Mouse (Mus musculus): ENCODE data around the gene Cenpf. TPM values are rescaled to one million over a fixed set of nuclear protein-coding genes. Genes with fewer than 3 reads are reported as not detected.

The Cenpf gene
- polyA plus RNA-seq, 1 experiment from 2014 or later = 89.3 TPM

DNA sequence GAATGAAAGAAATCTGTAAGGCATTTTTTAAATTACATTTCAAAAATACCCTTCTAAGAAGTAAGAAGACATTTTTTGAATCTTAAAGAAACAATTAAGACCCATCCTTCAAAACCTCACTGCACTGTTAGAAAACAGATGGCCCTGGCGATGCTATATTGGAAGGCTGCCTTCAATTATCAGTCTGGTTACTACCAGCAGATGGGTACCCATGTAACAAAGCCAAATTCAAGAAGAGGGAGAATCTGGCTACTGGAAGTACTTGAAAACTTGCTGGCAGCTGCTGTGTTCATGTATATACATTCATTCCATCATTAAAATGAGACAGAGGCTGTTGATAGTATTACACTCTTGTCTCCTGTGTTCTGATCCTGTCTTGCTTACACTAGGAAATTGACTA is 24.4 kb downstream of the Cenpf start:
- WGBS = 75% methylated on average over 1 of the region's 1 CpGs
- Histone ChIP-seq H3K36me3 (ENCODE audit: control insufficient read depth, insufficient read depth, low read length) (peaks cover 38% of the 10 kb centered on the region), H3K9me3 (ENCODE audit: control insufficient read depth, low read depth, low read length) (no peaks in the 10 kb centered on the region), H3K4me1 (ENCODE audit: control insufficient read depth, insufficient read depth, low read length) (no peaks in the 10 kb centered on the region), H3K27ac (ENCODE audit: low read length) (no peak overlapping the region), H3K27me3 (ENCODE audit: control insufficient read depth, insufficient read depth, low read length) (no peaks in the 10 kb centered on the region), H3K4me2 (replicated peaks; ENCODE audit: low read depth, low read length) (no peak overlapping the region), H3K4me3 (ENCODE audit: low read depth, low read length) (no peak overlapping the region), H3K9ac (replicated peaks; ENCODE audit: low read depth, low read length) (no peak overlapping the region)
- no peak for ATAC-seq (ENCODE audit: insufficient number of reproducible peaks, insufficient read depth, low FRiP score, low read depth)

DNA sequence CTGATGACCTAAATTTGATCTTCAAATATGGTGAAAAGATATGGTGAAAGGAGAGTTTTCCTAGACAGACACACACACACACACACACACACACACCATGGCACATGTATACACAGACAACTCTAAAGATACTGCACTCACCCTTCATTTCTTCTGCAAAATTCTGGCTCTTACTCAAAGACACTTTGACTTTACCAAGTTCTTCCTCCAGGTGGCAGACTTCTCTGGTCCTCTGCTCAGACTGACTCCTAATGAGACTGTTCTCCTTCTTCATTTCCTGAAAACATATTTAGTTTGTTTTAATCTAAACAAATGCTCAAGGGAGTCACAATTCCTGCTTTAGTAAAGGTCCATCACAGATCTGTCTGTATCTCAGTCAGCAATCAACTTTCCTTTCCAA is 26.0 kb downstream of the Cenpf start:
- Histone ChIP-seq H3K9ac (replicated peaks; ENCODE audit: low read depth, low read length) (no peak overlapping the region), H3K27me3 (ENCODE audit: control insufficient read depth, insufficient read depth, low read length) (no peaks in the 10 kb centered on the region), H3K9me3 (ENCODE audit: control insufficient read depth, low read depth, low read length) (no peaks in the 10 kb centered on the region), H3K27ac (ENCODE audit: low read length) (no peak overlapping the region), H3K4me2 (replicated peaks; ENCODE audit: low read depth, low read length) (no peak overlapping the region), H3K36me3 (ENCODE audit: control insufficient read depth, insufficient read depth, low read length) (peaks cover 45% of the 10 kb centered on the region), H3K4me3 (ENCODE audit: low read depth, low read length) (no peak overlapping the region), H3K4me1 (ENCODE audit: control insufficient read depth, insufficient read depth, low read length) (no peaks in the 10 kb centered on the region)
- ATAC-seq (ENCODE audit: insufficient number of reproducible peaks, insufficient read depth, low FRiP score, low read depth) = no peak

DNA sequence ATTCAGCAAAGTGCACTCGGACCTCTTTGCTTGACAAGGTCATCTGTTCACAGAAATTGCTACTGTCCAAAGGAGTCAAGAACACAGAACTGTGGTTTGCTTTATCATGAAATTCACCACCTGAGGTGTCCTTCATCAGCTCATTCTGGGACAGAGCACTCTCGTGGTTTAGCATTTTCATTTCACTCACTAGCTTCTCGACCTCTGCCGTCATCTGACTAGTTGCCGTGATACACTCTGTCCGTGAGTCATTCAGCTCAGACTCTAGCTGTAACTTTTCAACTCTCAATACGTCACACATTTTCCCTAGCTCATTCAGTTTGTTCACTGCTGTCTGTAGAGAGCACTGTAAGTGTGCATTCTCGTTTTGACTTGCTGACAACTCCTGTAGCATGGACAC is 30.5 kb downstream of the Cenpf start:
- no peaks in the 10 kb centered on the region for H3K27me3 ChIP-seq (ENCODE audit: control insufficient read depth, insufficient read depth, low read length)
- H3K4me3 ChIP-seq (ENCODE audit: low read depth, low read length) = no peak overlapping the region
- no peak overlapping the region for H3K9ac ChIP-seq (replicated peaks; ENCODE audit: low read depth, low read length)
- H3K4me1 ChIP-seq (ENCODE audit: control insufficient read depth, insufficient read depth, low read length) = no peaks in the 10 kb centered on the region
- H3K9me3 ChIP-seq (ENCODE audit: control insufficient read depth, low read depth, low read length) = no peaks in the 10 kb centered on the region
- H3K27ac ChIP-seq (ENCODE audit: low read length) = no peak overlapping the region
- H3K36me3 ChIP-seq (ENCODE audit: control insufficient read depth, insufficient read depth, low read length) = peaks cover 33% of the 10 kb centered on the region
- 86% methylated on average over 8 of the region's 8 CpGs for WGBS
- no peak for ATAC-seq (ENCODE audit: insufficient number of reproducible peaks, insufficient read depth, low FRiP score, low read depth)
- H3K4me2 ChIP-seq (replicated peaks; ENCODE audit: low read depth, low read length) = no peak overlapping the region

DNA sequence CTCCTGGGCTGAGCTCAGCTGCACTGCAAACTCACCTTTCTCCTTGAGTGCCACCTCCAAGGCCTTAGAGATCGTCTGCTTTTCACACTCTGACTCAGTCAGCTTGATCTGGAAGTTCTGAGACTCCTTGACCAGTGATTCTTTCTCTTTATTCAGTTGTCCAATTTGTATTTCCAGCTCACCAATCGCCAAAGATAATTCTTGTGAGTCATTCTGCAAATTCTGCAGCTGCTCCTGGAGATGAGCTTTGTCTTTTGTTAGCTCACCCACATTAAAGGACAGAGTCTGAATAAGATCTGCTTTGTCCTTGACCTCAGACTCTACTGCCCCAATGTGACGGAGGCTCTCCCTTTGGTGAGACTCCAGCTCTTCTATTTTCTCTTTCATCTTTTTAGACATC is 34.1 kb downstream of the Cenpf start:
- 84% methylated on average over 3 of the region's 3 CpGs for WGBS
- ATAC-seq (ENCODE audit: insufficient number of reproducible peaks, insufficient read depth, low FRiP score, low read depth) = no peak
- peaks cover 33% of the 10 kb centered on the region for H3K36me3 ChIP-seq (ENCODE audit: control insufficient read depth, insufficient read depth, low read length)

DNA sequence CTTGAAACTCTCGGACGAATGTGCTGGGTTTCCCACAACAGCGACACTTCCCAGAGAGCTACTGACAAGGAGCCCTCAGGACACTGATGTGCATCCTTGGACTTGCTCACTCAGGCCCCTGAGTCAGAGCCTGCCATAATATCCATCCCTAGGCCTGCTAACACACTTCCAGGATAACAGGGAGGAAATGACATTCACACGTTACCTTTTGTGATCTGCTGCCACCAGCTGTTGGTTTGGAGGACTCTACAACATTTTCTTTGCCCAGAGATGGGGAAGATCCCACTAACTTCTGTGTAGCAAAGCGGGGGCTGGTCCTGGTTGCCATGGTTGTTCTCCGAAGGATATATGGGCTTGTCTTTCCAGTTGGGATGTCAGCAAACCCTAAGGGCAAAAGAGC is 41.3 kb downstream of the Cenpf start:
- peaks cover 54% of the 10 kb centered on the region for H3K36me3 ChIP-seq (ENCODE audit: control insufficient read depth, insufficient read depth, low read length)
- no peaks in the 10 kb centered on the region for H3K4me1 ChIP-seq (ENCODE audit: control insufficient read depth, insufficient read depth, low read length)
- H3K27me3 ChIP-seq (ENCODE audit: control insufficient read depth, insufficient read depth, low read length) = no peaks in the 10 kb centered on the region
- H3K4me3 ChIP-seq (ENCODE audit: low read depth, low read length) = no peak overlapping the region
- no peak overlapping the region for H3K4me2 ChIP-seq (replicated peaks; ENCODE audit: low read depth, low read length)
- no peak for ATAC-seq (ENCODE audit: insufficient number of reproducible peaks, insufficient read depth, low FRiP score, low read depth)
- 91% methylated on average over 6 of the region's 6 CpGs for WGBS
- no peaks in the 10 kb centered on the region for H3K9me3 ChIP-seq (ENCODE audit: control insufficient read depth, low read depth, low read length)
- H3K9ac ChIP-seq (replicated peaks; ENCODE audit: low read depth, low read length) = no peak overlapping the region
- H3K27ac ChIP-seq (ENCODE audit: low read length) = no peak overlapping the region

More for the DNA sequence above, 34.1 kb downstream of the Cenpf start:
- H3K27ac ChIP-seq (ENCODE audit: low read length) = no peak overlapping the region
- no peak overlapping the region for H3K9ac ChIP-seq (replicated peaks; ENCODE audit: low read depth, low read length)
- H3K4me1 ChIP-seq (ENCODE audit: control insufficient read depth, insufficient read depth, low read length) = no peaks in the 10 kb centered on the region
- H3K9me3 ChIP-seq (ENCODE audit: control insufficient read depth, low read depth, low read length) = no peaks in the 10 kb centered on the region
- H3K4me3 ChIP-seq (ENCODE audit: low read depth, low read length) = no peak overlapping the region
- H3K27me3 ChIP-seq (ENCODE audit: control insufficient read depth, insufficient read depth, low read length) = no peaks in the 10 kb centered on the region
- H3K4me2 ChIP-seq (replicated peaks; ENCODE audit: low read depth, low read length) = no peak overlapping the region

DNA sequence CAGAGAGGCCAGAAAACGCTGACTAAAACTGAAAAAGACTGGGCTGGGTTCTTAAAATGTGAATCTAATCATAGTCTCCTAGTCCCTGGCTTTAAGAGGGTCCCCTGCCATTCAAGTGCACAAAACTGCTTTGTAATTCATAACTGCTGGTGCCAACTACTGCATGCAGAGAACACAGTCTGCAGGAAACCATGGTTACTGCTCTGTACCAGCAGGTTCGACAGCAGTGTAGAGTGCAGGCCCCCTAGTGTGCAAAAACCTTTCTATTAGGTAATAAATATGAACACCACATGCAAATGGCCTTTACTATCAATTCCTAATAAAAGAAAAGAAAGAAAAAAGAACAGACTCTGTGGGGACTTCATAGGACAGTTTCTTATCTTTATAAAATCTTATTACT is 42.5 kb downstream of the Cenpf start:
- Histone ChIP-seq H3K4me2 (replicated peaks; ENCODE audit: low read depth, low read length) (no peak overlapping the region), H3K4me1 (ENCODE audit: control insufficient read depth, insufficient read depth, low read length) (no peaks in the 10 kb centered on the region), H3K36me3 (ENCODE audit: control insufficient read depth, insufficient read depth, low read length) (peaks cover 54% of the 10 kb centered on the region), H3K4me3 (ENCODE audit: low read depth, low read length) (no peak overlapping the region), H3K27ac (ENCODE audit: low read length) (no peak overlapping the region), H3K9ac (replicated peaks; ENCODE audit: low read depth, low read length) (no peak overlapping the region), H3K9me3 (ENCODE audit: control insufficient read depth, low read depth, low read length) (no peaks in the 10 kb centered on the region), H3K27me3 (ENCODE audit: control insufficient read depth, insufficient read depth, low read length) (no peaks in the 10 kb centered on the region)
- ATAC-seq (ENCODE audit: insufficient number of reproducible peaks, insufficient read depth, low FRiP score, low read depth) = no peak
- 78% methylated on average over 2 of the region's 2 CpGs for WGBS

DNA sequence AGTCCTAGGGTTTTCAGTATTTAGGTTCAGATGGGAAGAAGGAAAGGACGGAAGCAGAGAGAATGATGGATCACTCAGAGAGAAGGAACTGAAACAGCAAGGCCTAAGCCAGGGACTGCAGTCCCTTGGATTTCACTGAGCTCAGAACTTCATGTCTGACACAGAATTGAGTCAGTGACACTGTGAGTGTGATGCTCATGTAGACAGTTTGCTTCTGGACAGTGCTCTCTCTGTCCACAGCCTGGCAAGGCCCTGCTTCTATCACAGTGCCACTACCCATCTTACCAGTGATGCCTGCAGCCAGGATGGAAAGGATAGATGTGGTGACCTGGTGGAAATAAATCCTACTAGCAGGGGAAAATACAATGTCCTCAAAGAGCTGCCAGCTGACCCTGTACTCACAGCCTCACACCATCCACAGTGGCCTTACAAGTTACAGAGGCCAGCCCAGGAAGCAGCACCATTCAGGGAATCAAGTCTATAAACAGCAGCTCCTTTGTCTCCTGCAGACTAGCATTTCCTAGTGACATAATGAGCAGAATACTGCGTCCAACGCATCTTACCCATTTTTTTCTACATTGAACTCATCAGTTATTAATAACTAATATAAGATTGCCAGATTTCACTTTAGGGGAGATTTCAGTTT is 43.1 kb downstream of the Cenpf start:
- ATAC-seq (ENCODE audit: insufficient number of reproducible peaks, insufficient read depth, low FRiP score, low read depth) = no peak
- Histone ChIP-seq H3K36me3 (ENCODE audit: control insufficient read depth, insufficient read depth, low read length) (peaks cover 53% of the 10 kb centered on the region), H3K27ac (ENCODE audit: low read length) (no peak overlapping the region), H3K9ac (replicated peaks; ENCODE audit: low read depth, low read length) (no peak overlapping the region), H3K9me3 (ENCODE audit: control insufficient read depth, low read depth, low read length) (no peaks in the 10 kb centered on the region), H3K4me2 (replicated peaks; ENCODE audit: low read depth, low read length) (no peak overlapping the region), H3K4me1 (ENCODE audit: control insufficient read depth, insufficient read depth, low read length) (no peaks in the 10 kb centered on the region), H3K4me3 (ENCODE audit: low read depth, low read length) (no peak overlapping the region), H3K27me3 (ENCODE audit: control insufficient read depth, insufficient read depth, low read length) (no peaks in the 10 kb centered on the region)
- WGBS = 86% methylated on average over 3 of the region's 3 CpGs

DNA sequence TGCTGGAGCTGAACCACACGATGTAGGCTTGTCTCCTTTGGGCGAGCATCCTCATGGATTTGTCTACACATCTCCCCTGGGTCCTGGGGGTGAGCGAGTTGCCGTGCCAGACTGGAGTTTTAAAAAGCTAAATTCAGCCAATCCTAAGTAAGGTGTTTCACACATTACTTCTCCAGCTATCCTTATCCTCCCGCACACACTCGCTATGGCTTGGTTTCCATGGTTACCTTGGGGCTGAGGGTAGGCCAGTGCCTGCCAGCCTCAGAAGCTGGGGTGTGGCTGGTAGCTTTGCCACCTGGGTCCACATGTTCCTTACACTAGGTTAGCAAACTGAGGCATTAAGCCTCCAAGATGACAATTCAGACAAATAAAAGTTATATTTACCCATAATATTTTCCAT is 48.3 kb downstream of the Cenpf start:
- Histone ChIP-seq H3K4me2 (replicated peaks; ENCODE audit: low read depth, low read length) (no peak overlapping the region), H3K36me3 (ENCODE audit: control insufficient read depth, insufficient read depth, low read length) (peaks cover 27% of the 10 kb centered on the region), H3K4me3 (ENCODE audit: low read depth, low read length) (no peak overlapping the region), H3K9ac (replicated peaks; ENCODE audit: low read depth, low read length) (no peak overlapping the region), H3K27me3 (ENCODE audit: control insufficient read depth, insufficient read depth, low read length) (no peaks in the 10 kb centered on the region), H3K9me3 (ENCODE audit: control insufficient read depth, low read depth, low read length) (no peaks in the 10 kb centered on the region), H3K27ac (ENCODE audit: low read length) (no peak overlapping the region), H3K4me1 (ENCODE audit: control insufficient read depth, insufficient read depth, low read length) (no peaks in the 10 kb centered on the region)
- 80% methylated on average over 6 of the region's 6 CpGs for WGBS
- no peak for ATAC-seq (ENCODE audit: insufficient number of reproducible peaks, insufficient read depth, low FRiP score, low read depth)

DNA sequence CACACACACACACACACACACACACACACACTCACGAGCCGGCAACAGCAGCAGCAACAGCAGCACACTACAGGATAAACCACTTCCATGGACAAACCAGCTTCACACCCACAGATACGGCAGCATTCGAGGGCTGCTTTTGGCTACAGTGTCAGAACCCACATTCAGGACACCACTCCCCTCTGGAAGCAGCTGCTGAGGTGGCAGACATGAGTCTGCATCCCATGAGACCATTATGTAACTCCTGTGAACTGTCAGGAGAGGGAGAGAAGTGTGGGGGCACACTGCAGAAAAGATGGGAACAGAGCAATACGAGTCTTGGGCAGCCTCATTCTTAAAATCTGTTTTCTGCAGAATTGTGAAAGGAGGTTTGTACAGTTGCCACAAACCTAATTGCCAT is 54.1 kb downstream of the Cenpf start:
- Histone ChIP-seq H3K9ac (replicated peaks; ENCODE audit: low read depth, low read length) (no peak overlapping the region), H3K36me3 (ENCODE audit: control insufficient read depth, insufficient read depth, low read length) (no peaks in the 10 kb centered on the region), H3K27ac (ENCODE audit: low read length) (no peak overlapping the region), H3K4me2 (replicated peaks; ENCODE audit: low read depth, low read length) (no peak overlapping the region), H3K9me3 (ENCODE audit: control insufficient read depth, low read depth, low read length) (no peaks in the 10 kb centered on the region), H3K4me3 (ENCODE audit: low read depth, low read length) (no peak overlapping the region), H3K27me3 (ENCODE audit: control insufficient read depth, insufficient read depth, low read length) (no peaks in the 10 kb centered on the region), H3K4me1 (ENCODE audit: control insufficient read depth, insufficient read depth, low read length) (no peaks in the 10 kb centered on the region)
- no peak for ATAC-seq (ENCODE audit: insufficient number of reproducible peaks, insufficient read depth, low FRiP score, low read depth)
- 60% methylated on average over 5 of the region's 5 CpGs for WGBS
